Mouse (Mus musculus): ENCODE measurements around the gene Uchl3. TPM values are rescaled to one million over a fixed set of nuclear protein-coding genes. Genes with fewer than 3 reads are reported as not detected.
A peak's percentile ranks its signal among the peaks of the same experiment; 100 is the strongest.

Gene Uchl3
- polyA plus RNA-seq (2012; rRNA removed): 47.2 and 48.4 TPM in 2 replicates

DNA sequence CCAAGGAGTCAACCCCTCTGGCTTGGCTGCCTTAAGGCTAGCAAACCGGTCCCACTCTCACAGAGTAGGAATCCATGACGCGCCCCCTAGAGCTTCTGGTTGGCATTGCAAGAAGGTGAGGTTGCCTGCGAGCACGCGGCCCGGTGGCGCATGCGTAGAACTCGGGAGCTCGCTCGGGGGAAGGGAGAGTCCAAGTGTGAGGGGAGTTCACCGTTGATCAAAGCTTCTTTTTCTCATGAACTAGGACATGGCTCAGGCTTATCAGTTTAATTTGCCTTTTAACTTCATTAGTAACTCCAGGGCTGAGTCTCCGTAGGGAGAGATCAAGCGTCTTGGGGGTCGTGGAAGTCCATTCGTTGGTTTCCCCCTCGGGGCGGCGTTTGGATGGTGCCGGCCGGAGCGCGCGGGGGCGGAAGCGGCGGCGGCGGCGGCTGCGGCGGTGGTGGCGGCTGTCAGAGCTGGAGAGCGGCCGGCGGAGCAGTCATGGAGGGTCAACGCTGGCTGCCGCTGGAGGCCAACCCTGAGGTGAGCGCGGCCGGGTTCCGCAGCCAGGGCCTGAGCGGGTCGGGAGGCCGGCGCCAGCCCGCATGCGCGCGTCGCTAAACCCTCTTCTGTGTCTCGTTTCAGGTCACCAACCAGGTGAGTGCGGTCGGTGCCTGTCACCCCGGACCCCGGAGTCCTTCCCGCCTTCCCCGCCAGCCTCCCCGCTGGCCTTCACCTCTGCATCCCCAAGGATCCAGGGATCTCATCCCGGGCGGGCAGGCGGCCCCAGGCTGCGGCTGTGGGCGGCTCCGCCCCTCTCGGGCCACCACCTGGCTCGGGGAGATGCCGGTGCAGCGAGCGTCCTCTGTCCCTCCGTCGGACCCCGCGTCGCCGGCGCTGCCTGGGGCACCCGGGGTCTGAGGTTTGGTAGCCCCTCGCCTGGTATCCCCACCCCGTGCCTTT is at the start of gene Uchl3:
TSS of gene Uchl3 (plus strand) at position 387 of the 945 bp plus-strand sequence.
- DNase-seq: peak; percentile 93 to 99
- TF ChIP-seq POLR2A (IDR thresholded peaks at IDR 0.05; ENCODE audit: borderline replicate concordance, insufficient read depth, low read length) (peak; percentile 54; the same call in 1 of the 2 replicates), CTCF (IDR thresholded peaks at IDR 0.05; ENCODE audit: borderline replicate concordance, insufficient read depth, low read depth, low read length) (peak; percentile 89)
- H3K4me3 ChIP-seq (replicated peaks; ENCODE audit: insufficient read depth, low read depth, low read length): peak within 1 kb of the TSS; percentile 73
- H3K4me1 ChIP-seq (ENCODE audit: control insufficient read depth, insufficient read depth, low read length): no peaks in the 10 kb centered on the region
- no peaks in the 10 kb centered on the region for H3K27me3 ChIP-seq (ENCODE audit: control insufficient read depth, insufficient read depth, low read length)
- H3K27ac ChIP-seq (ENCODE audit: insufficient read depth, low read length): peak within 1 kb of the TSS; percentile 85
- under 1% methylated on average over 81 of the region's 81 CpGs for WGBS

GRCm38 (mm10) chr14:101605843-101606242 is 47.9 kb upstream of the Uchl3 start:
- no peaks in the 10 kb centered on the region for H3K27me3 ChIP-seq (ENCODE audit: control insufficient read depth, insufficient read depth, low read length)
- no peak for DNase-seq
- WGBS: 68% methylated on average over 2 of the region's 2 CpGs
- H3K4me3 ChIP-seq (replicated peaks; ENCODE audit: insufficient read depth, low read depth, low read length): no peak overlapping the region
- TF ChIP-seq CTCF (IDR thresholded peaks at IDR 0.05; ENCODE audit: borderline replicate concordance, insufficient read depth, low read depth, low read length): no peak
- TF ChIP-seq POLR2A (IDR thresholded peaks at IDR 0.05; ENCODE audit: borderline replicate concordance, insufficient read depth, low read length): no peak
- H3K27ac ChIP-seq (ENCODE audit: insufficient read depth, low read length): no peak overlapping the region
- no peaks in the 10 kb centered on the region for H3K4me1 ChIP-seq (ENCODE audit: control insufficient read depth, insufficient read depth, low read length)

GRCm38 (mm10) chr14:101607631-101608518 is 45.9 kb upstream of the Uchl3 start:
- Histone ChIP-seq H3K27ac (ENCODE audit: insufficient read depth, low read length) (peak overlapping the region; percentile 60), H3K4me3 (replicated peaks; ENCODE audit: insufficient read depth, low read depth, low read length) (peak overlapping the region; percentile 67), H3K27me3 (ENCODE audit: control insufficient read depth, insufficient read depth, low read length) (no peaks in the 10 kb centered on the region), H3K4me1 (ENCODE audit: control insufficient read depth, insufficient read depth, low read length) (no peaks in the 10 kb centered on the region)
- DNase-seq: peak; percentile 59 to 67
- under 1% methylated on average over 62 of the region's 62 CpGs for WGBS
- TF ChIP-seq POLR2A (IDR thresholded peaks at IDR 0.05; ENCODE audit: borderline replicate concordance, insufficient read depth, low read length): no peak
- no peak for TF ChIP-seq CTCF (IDR thresholded peaks at IDR 0.05; ENCODE audit: borderline replicate concordance, insufficient read depth, low read depth, low read length)

DNA sequence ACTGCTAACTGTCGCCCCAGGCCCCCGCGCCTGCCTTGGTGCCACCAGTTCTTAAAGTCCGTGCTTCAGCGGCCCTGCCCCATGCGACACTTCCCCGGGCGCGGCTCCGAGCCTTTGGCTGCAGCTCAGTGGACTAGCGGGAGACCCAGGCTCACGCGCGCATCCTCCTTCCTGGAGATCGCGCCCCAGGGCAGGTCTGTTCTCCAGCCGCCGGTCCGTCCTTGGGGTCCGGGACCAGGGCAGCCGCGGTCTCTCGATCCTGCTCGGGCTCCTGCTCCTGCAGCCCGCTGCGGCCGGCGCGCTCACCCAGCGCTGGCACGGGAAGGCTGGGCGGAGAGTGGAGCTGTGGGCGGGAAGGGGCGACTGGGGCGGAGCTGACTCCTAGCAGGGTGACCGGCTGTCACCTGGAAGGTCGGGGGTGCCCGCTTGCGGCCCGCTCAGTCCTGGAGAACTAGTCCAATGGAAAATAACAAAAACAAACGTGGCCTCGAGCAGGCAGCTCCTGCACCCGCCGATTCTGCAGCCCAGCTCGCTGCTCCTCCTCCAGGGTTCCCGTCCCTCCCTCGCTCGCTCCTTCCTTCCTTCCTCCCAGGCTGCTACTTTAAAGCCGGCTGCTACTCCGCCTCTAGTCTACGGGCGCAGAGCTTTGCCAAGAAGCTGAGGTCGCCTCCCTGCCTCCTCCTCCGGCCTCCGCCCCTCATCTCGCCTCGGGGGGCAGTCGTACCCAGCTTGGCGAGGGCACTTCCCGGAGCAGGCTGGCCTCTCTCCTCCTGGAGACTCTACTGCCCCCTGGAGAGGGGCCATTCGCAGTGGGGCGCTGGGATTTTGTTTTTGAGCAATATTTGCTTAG is 45.0 kb upstream of the Uchl3 start, which contains the start of gene Tbc1d4:
TSS of gene Tbc1d4 (minus strand) at position 673 of the 850 bp plus-strand sequence.
- Histone ChIP-seq H3K4me1 (ENCODE audit: control insufficient read depth, insufficient read depth, low read length) (no peaks in the 10 kb centered on the region), H3K27ac (ENCODE audit: insufficient read depth, low read length) (peak within 1 kb of the TSS; percentile 60), H3K27me3 (ENCODE audit: control insufficient read depth, insufficient read depth, low read length) (no peaks in the 10 kb centered on the region), H3K4me3 (replicated peaks; ENCODE audit: insufficient read depth, low read depth, low read length) (peak within 1 kb of the TSS; percentile 67)
- under 1% methylated on average over 62 of the region's 62 CpGs for WGBS
- peak; percentile 36; the same call in 1 of the 2 replicates for TF ChIP-seq CTCF (IDR thresholded peaks at IDR 0.05; ENCODE audit: borderline replicate concordance, insufficient read depth, low read depth, low read length)
- TF ChIP-seq POLR2A (IDR thresholded peaks at IDR 0.05; ENCODE audit: borderline replicate concordance, insufficient read depth, low read length): peak; percentile 66
- peak; percentile 92 for DNase-seq

DNA sequence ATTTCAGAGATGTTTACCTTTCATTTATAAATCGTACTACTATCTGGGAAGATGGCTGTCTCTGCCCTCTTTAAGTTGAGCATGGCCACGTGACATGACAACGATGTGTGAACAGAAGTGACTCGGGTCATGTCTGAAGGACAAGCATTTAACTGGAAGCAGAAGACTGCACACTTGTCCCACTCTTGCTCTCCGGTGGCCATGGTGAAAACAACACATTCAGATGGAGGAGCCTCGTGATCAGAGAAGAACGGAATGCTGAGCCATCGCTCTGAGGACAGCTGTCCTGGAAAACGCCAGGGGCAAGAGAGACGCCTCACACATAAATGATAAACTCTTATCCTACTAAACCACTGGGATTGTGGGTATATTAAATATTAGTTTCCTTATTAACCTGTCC is 43.1 kb upstream of the Uchl3 start:
- TF ChIP-seq CTCF (IDR thresholded peaks at IDR 0.05; ENCODE audit: borderline replicate concordance, insufficient read depth, low read depth, low read length) (no peak), POLR2A (IDR thresholded peaks at IDR 0.05; ENCODE audit: borderline replicate concordance, insufficient read depth, low read length) (no peak)
- Histone ChIP-seq H3K27ac (ENCODE audit: insufficient read depth, low read length) (no peak overlapping the region), H3K4me1 (ENCODE audit: control insufficient read depth, insufficient read depth, low read length) (no peaks in the 10 kb centered on the region), H3K4me3 (replicated peaks; ENCODE audit: insufficient read depth, low read depth, low read length) (no peak overlapping the region), H3K27me3 (ENCODE audit: control insufficient read depth, insufficient read depth, low read length) (no peaks in the 10 kb centered on the region)
- WGBS: 80% methylated on average over 10 of the region's 10 CpGs
- no peak for DNase-seq

- WGBS: 69% methylated on average over 1 of the region's 1 CpGs
- H3K4me3 ChIP-seq (replicated peaks; ENCODE audit: insufficient read depth, low read depth, low read length): no peak overlapping the region
- TF ChIP-seq CTCF (IDR thresholded peaks at IDR 0.05; ENCODE audit: borderline replicate concordance, insufficient read depth, low read depth, low read length) (no peak), POLR2A (IDR thresholded peaks at IDR 0.05; ENCODE audit: borderline replicate concordance, insufficient read depth, low read length) (no peak)
Observed at GRCm38 (mm10) chr14:101613206-101613605, 40.6 kb upstream of the Uchl3 start.

More at GRCm38 (mm10) chr14:101613206-101613605, 40.6 kb upstream of the Uchl3 start:
- H3K4me1 ChIP-seq (ENCODE audit: control insufficient read depth, insufficient read depth, low read length): no peaks in the 10 kb centered on the region
- no peaks in the 10 kb centered on the region for H3K27me3 ChIP-seq (ENCODE audit: control insufficient read depth, insufficient read depth, low read length)
- no peak overlapping the region for H3K27ac ChIP-seq (ENCODE audit: insufficient read depth, low read length)
- DNase-seq: no peak

Measured in cerebellum, adult 2 months (tissue).